Mouse (Mus musculus) liver, adult 2 months (tissue): Measurements from ENCODE around the gene Gfi1.

ENCODE experiments used
- CTCF ChIP-seq: fragments of 200-500 bp; IDR thresholded peaks from 2 replicates; pipeline ENCODE4 v1.5.1; 2011; ENCODE audit warnings: low read depth, low read length, control low read depth
- POLR2A ChIP-seq: fragments of 200-500 bp; IDR thresholded peaks from 2 replicates; pipeline ENCODE4 v1.6.1; 2011; ENCODE audit warnings: low read length, control low read depth; ENCODE audit not compliant: insufficient read depth; ENCODE audit errors: extremely low read depth

- no peak for TF ChIP-seq CTCF
- no peak for TF ChIP-seq POLR2A
Observed at GRCm38 (mm10) chr5:107725435-107726261, at the start of gene Gfi1.
